Mouse (Mus musculus) erythroblast, embryonic 14.5 days (primary cell): ENCODE data around the gene Zfp281.

Experiments used
- GATA1 ChIP-seq: IDR thresholded peaks from 2 replicates; pipeline ENCODE4 v1.6.1; 2012; ENCODE audit warnings: low read length, inconsistent platforms, mixed read lengths
- TAL1 ChIP-seq: IDR thresholded peaks from 3 replicates; pipeline ENCODE4 v1.6.1; 2012; ENCODE audit warnings: low read length, inconsistent platforms, mixed read lengths

GRCm38 (mm10) chr1:136661511-136661910 is 36.8 kb downstream of the Zfp281 start:
- no peak for TF ChIP-seq TAL1
- TF ChIP-seq GATA1: no peak
